Mouse (Mus musculus): ENCODE data around the gene Zfp87. TPM values are rescaled to one million over a fixed set of nuclear protein-coding genes. Genes with fewer than 3 reads are reported as not detected.

Zfp87 gene
- 11.6 and 13.0 TPM in 2 replicates for polyA plus RNA-seq (2015; fragmentation: Nextera tagmentation; extraction: Ambion mirVana)

GRCm38 (mm10) chr13:67525753-67526410 is at the start of gene Zfp87, which contains the start of gene Gm26965:
Zfp87 (minus strand) TSS chr13:67526177.
Gm26965 (minus strand) TSS chr13:67526151.

GRCm38 (mm10) chr13:67553730-67554129 is 27.8 kb upstream of the Zfp87 start, which contains the start of gene Zfp748:
Zfp748 (minus strand) TSS chr13:67553830.

DNA sequence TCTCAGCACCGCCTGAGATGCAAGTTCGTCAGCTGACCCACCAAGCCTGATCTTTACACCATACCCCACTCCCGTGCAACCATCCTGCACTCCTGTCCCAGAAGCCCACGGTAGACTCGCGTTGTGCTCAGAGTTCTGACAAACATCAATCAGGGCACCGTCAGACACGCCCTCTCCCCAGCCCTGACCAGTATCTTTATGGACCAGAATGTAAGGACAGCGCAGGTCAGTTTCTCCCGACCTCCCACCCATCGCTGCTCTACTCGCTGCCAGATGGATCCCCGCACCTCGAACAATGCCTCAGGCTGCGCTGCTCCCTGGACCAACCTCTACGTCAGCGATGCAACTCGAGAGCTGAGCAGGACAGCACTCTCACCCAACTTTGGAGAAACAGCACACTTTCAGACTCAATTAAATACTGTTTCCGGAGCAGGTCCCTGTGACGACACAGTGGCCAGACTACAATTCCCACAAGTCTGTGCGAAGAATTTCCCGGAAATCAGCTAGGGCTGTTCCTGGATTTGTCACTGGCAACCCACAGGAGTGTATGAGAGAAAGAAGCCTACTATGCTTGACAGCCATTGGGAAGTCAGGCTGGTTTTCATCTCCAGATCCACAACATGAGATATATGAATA is 25.8 kb downstream of the Zfp87 start, which contains the start of gene Zfp58:
Gene Zfp58, minus strand, starts transcription at position 472 of the 636 bp plus-strand sequence.

DNA sequence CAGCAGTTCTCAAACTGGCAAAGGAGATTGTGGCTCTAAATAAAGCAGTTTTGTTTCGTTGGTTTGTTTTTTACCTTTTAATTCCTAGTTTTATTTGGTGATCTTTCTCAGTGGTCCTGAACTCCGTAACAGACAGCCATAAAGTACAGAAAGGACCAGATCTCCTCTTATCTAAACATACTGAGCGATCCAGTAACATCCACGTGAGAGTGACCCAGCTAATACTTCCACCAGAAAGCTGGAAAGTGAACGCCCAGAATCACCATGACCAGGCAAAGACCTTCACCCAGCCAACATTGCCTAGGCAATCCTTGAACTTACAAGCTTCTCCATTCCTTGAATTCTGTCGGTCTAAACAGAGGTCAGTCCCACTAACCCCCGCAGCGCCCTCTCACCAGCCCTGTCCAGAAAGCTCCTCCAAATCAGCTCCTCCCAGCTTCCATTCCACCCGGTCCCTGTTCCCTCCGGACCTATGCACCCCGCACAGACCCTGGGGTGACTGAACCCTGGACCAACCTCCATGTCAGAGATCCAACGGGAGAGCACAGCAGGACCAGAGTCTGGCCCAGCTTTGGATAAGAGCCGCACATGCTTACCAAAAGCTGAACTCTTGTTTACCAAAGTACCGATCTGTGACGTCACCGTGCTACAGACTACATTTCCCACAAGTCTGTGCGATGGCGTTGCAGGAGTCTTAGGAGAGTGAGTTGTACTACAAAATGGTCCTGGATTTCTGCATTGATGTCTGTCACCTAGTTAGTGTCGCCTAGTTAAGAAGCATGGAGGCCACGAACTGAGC is 42.2 kb downstream of the Zfp87 start, which contains the start of gene Zfp874b:
Gene Zfp874b, minus strand, starts transcription at position 634 of the 799 bp plus-strand sequence.

Other genes with a start within 250 kb of the Zfp87 start
- 0.56 and 0.71 TPM in 2 replicates for gene Zfp458, start 247.7 kb downstream of the Zfp87 start, polyA plus RNA-seq (2015; fragmentation: Nextera tagmentation; extraction: Ambion mirVana)
- 0.34 and 0.73 TPM in 2 replicates for gene Zfp457, start 219.7 kb downstream of the Zfp87 start, polyA plus RNA-seq (2015; fragmentation: Nextera tagmentation; extraction: Ambion mirVana)
- gene Zfp595, start 193.6 kb downstream of the Zfp87 start, polyA plus RNA-seq (2015; fragmentation: Nextera tagmentation; extraction: Ambion mirVana), result 0.62 and 0.69 TPM in 2 replicates
- not detected in 2 replicates for gene Gm28044, start 165.6 kb downstream of the Zfp87 start, polyA plus RNA-seq (2015; fragmentation: Nextera tagmentation; extraction: Ambion mirVana)
- gene Zfp953, start 165.6 kb downstream of the Zfp87 start, polyA plus RNA-seq (2015; fragmentation: Nextera tagmentation; extraction: Ambion mirVana), result 0.37 and 0.41 TPM in 2 replicates
- 0.19 TPM in 1 of 2 replicates, not detected in the other for gene Gm28041, start 150.4 kb downstream of the Zfp87 start, polyA plus RNA-seq (2015; fragmentation: Nextera tagmentation; extraction: Ambion mirVana)
- gene Zfp456, start 150.4 kb downstream of the Zfp87 start, polyA plus RNA-seq (2015; fragmentation: Nextera tagmentation; extraction: Ambion mirVana), result 0.22 and 0.65 TPM in 2 replicates
- 1.6 and 3.1 TPM in 2 replicates for gene Zfp429, start 126.4 kb downstream of the Zfp87 start, polyA plus RNA-seq (2015; fragmentation: Nextera tagmentation; extraction: Ambion mirVana)
- 0.06 and 0.13 TPM in 2 replicates for gene Zfp459, start 104.8 kb downstream of the Zfp87 start, polyA plus RNA-seq (2015; fragmentation: Nextera tagmentation; extraction: Ambion mirVana)
- gene Zfp874a, start 74.6 kb downstream of the Zfp87 start, polyA plus RNA-seq (2015; fragmentation: Nextera tagmentation; extraction: Ambion mirVana), result 3.9 and 5.3 TPM in 2 replicates
- 1.8 and 2.6 TPM in 2 replicates for gene Zfp874b, start 41.9 kb downstream of the Zfp87 start, polyA plus RNA-seq (2015; fragmentation: Nextera tagmentation; extraction: Ambion mirVana)
- gene Zfp58, start 25.6 kb downstream of the Zfp87 start, polyA plus RNA-seq (2015; fragmentation: Nextera tagmentation; extraction: Ambion mirVana), result 4.0 and 4.8 TPM in 2 replicates
- not detected in 2 replicates for gene Gm26965, start within 50 bp of the Zfp87 start, polyA plus RNA-seq (2015; fragmentation: Nextera tagmentation; extraction: Ambion mirVana)
- 2.9 and 3.0 TPM in 2 replicates for gene Zfp748, start 27.7 kb upstream of the Zfp87 start, polyA plus RNA-seq (2015; fragmentation: Nextera tagmentation; extraction: Ambion mirVana)
- 1.2 and 1.8 TPM in 2 replicates for gene Zfp729b, start 83.5 kb upstream of the Zfp87 start, polyA plus RNA-seq (2015; fragmentation: Nextera tagmentation; extraction: Ambion mirVana)
- gene Gm49345, start 111.6 kb upstream of the Zfp87 start, polyA plus RNA-seq (2015; fragmentation: Nextera tagmentation; extraction: Ambion mirVana), result 0.22 TPM in 1 of 2 replicates, not detected in the other
- gene Zfp729a, start 111.6 kb upstream of the Zfp87 start, polyA plus RNA-seq (2015; fragmentation: Nextera tagmentation; extraction: Ambion mirVana), result 0.93 and 1.6 TPM in 2 replicates
- 4.7 and 4.8 TPM in 2 replicates for gene Zfp738, start 160.9 kb upstream of the Zfp87 start, polyA plus RNA-seq (2015; fragmentation: Nextera tagmentation; extraction: Ambion mirVana)
- 2.2 and 2.5 TPM in 2 replicates for gene Zfp65, start 203.0 kb upstream of the Zfp87 start, polyA plus RNA-seq (2015; fragmentation: Nextera tagmentation; extraction: Ambion mirVana)
- gene Zfp85, start 229.1 kb upstream of the Zfp87 start, polyA plus RNA-seq (2015; fragmentation: Nextera tagmentation; extraction: Ambion mirVana), result 2.6 and 2.7 TPM in 2 replicates

All from skeletal muscle tissue, postnatal 0 days (tissue).